9 mouse cellular contexts compared by ENCODE assay signal in the genomic region with DNA sequence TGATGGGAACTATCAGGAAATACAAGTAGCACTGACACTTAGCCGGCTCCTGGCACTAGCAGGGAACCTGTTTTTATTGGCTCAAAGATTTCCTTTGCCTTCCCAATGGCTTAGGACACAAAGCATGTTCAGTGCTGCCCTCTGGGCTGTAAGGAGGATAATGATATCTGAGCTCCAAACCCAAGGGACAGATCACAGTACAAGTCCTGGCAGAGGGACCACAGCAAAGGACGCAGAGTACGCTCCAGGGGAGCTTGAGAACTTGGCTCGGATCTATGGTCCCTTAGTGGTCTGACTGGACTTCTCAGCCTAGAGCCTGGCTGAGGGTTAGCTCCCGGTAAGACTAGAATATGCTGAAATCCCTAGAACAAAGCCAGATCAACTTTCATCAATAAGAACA.
DNase-seq lines count a peak whose midpoint lies in the region; ATAC-seq and TF ChIP-seq lines count a peak whose summit lies in the region.
"Had no signal": no experiment of that assay in that cellular context is flagged by ENCODE, and none has a peak within 500 bp of the region (broad histone marks: within the 10 kb centered on the region; RNA-seq: fewer than 3 reads in every experiment).

No protein-coding gene starts in this region.

- peak; percentile 35; the same call in 1 of the 2 replicates for ATAC-seq in hindbrain, postnatal 0 days
- no peak for ATAC-seq in hindbrain, embryonic 14.5 days (ENCODE audit: low FRiP score)
- ATAC-seq: forebrain, embryonic 15.5 days had no signal

- H3K27ac ChIP-seq in hindbrain, postnatal 0 days, result no peak overlapping the region
- no peak overlapping the region for H3K27ac ChIP-seq in hindbrain, embryonic 14.5 days
- H3K27ac ChIP-seq: forebrain, embryonic 15.5 days had no signal

- no peaks in the 10 kb centered on the region for H3K27me3 ChIP-seq in hindbrain, postnatal 0 days (ENCODE audit: insufficient read depth, low read length)
- H3K27me3 ChIP-seq in hindbrain, embryonic 14.5 days (ENCODE audit: control insufficient read depth, insufficient read depth, low read length), result no peaks in the 10 kb centered on the region
- H3K27me3 ChIP-seq: forebrain, embryonic 15.5 days had no signal

- peak; percentile 62 for TF ChIP-seq CTCF in hindbrain, postnatal 0 days (IDR thresholded peaks at IDR 0.05; ENCODE audit: low read depth)

- 44% methylated on average over 5 of the region's 5 CpGs for whole genome bisulfite sequencing in hindbrain, postnatal 0 days
- 70% methylated on average over 5 of the region's 5 CpGs for WGBS in hindbrain, embryonic 14.5 days

- H3K9me3 ChIP-seq in hindbrain, postnatal 0 days (ENCODE audit: low read length), result no peaks in the 10 kb centered on the region
- no peaks in the 10 kb centered on the region for H3K9me3 ChIP-seq in hindbrain, embryonic 14.5 days (ENCODE audit: control insufficient read depth, low read length)
- H3K9me3 ChIP-seq: forebrain, embryonic 15.5 days had no signal

- DNase-seq in hindbrain, postnatal 0 days (ENCODE audit: low spot score), result peak; percentile 32
- no peak for DNase-seq in hindbrain, embryonic 14.5 days (ENCODE audit: low spot score)
- DNase-seq in right cerebral cortex, postnatal 10 days (ENCODE audit: low spot score in 2 of 2), result peak; percentile 41 to 43
- no peak for DNase-seq in right cerebral cortex, postnatal 4 days
- peak; percentile 39 for DNase-seq in heart, postnatal 10 days
- DNase-seq in telencephalon, adult 2 months (ENCODE audit: low read depth, low spot score), result peak; percentile 17
- DNase-seq in spleen, postnatal 10 days (ENCODE audit: low spot score in 2 of 2), result no peak
- DNase-seq: thymus, adult 18-20 months had no signal

- H3K36me3 ChIP-seq in hindbrain, postnatal 0 days (ENCODE audit: insufficient read depth, low read length), result 0 out of 2 replicates have a peak, but pooled peaks cover 3% of the 10 kb centered on the region
- no peaks in the 10 kb centered on the region for H3K36me3 ChIP-seq in hindbrain, embryonic 14.5 days (replicated peaks; ENCODE audit: control insufficient read depth, insufficient read depth)
- H3K36me3 ChIP-seq: forebrain, embryonic 15.5 days had no signal

- H3K4me1 ChIP-seq in hindbrain, postnatal 0 days (ENCODE audit: insufficient read depth, low read length), result no peaks in the 10 kb centered on the region
- H3K4me1 ChIP-seq in hindbrain, embryonic 14.5 days (replicated peaks; ENCODE audit: control insufficient read depth, insufficient read depth, low read length), result peaks cover 4% of the 10 kb centered on the region; the same call in 1 of the 2 replicates
- H3K4me1 ChIP-seq: forebrain, embryonic 15.5 days had no signal

- no peak overlapping the region for H3K4me3 ChIP-seq in hindbrain, postnatal 0 days (ENCODE audit: low read length)
- no peak overlapping the region for H3K4me3 ChIP-seq in hindbrain, embryonic 14.5 days (replicated peaks; ENCODE audit: low read length)
- H3K4me3 ChIP-seq: forebrain, embryonic 15.5 days had no signal

- no peak overlapping the region for H3K4me2 ChIP-seq in hindbrain, postnatal 0 days (ENCODE audit: low read depth, low read length)
- no peak overlapping the region for H3K4me2 ChIP-seq in hindbrain, embryonic 14.5 days (replicated peaks)
- H3K4me2 ChIP-seq: forebrain, embryonic 15.5 days had no signal

- intact Hi-C loops in heart, postnatal 10 days (cut with DNase I), result no loop called here

- H3K9ac ChIP-seq in hindbrain, postnatal 0 days (replicated peaks; ENCODE audit: low read length), result no peak overlapping the region
- no peak overlapping the region for H3K9ac ChIP-seq in hindbrain, embryonic 14.5 days
- H3K9ac ChIP-seq: forebrain, embryonic 15.5 days had no signal

Comparison
In these comparisons a context has a peak if more than half of its experiments do, and no peak if none do; other contexts are left out.
1. DNase-seq: peak in hindbrain, postnatal 0 days (single experiment), right cerebral cortex, postnatal 10 days (2 of 2), heart, postnatal 10 days (2 of 2) and telencephalon, adult 2 months (single experiment); none in hindbrain, embryonic 14.5 days (single experiment), right cerebral cortex, postnatal 4 days (single experiment) and spleen, postnatal 10 days (0 of 2).